In the genomic region with DNA sequence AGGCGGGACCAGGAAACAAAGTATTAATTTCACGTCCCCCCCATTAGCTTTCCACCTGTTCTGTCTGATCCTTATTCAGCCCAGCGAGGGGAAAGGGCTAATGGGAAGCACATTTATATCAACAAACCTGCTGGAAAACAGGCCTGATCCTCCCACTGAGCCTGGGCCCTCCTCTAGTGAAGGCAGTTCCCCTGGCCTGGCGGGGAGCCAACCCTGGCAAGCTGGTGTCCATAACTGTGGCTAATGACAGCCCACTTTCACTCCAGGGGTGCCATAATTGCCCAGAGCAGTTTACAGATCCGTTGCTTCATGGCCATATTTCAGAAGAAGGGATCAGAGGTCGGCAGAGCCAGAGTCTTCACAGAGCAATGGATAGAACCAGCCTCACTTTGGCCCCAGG, we compare ENCODE assay signal across 9 mouse cellular contexts.
DNase-seq lines count a peak whose midpoint lies in the region; ATAC-seq lines count a peak whose summit lies in the region.
"Had no signal": no experiment of that assay in that cellular context is flagged by ENCODE, and none has a peak within 500 bp of the region (broad histone marks: within the 10 kb centered on the region; RNA-seq: fewer than 3 reads in every experiment).

No protein-coding gene starts in this region.

- WGBS in hindbrain, embryonic 11.5 days = 51% methylated on average over 6 of the region's 6 CpGs
- 54% methylated on average over 6 of the region's 6 CpGs for WGBS in hindbrain, embryonic 12.5 days
- 24% methylated on average over 6 of the region's 6 CpGs for WGBS in embryonic facial prominence, embryonic 13.5 days

- no peaks in the 10 kb centered on the region for H3K27me3 ChIP-seq in hindbrain, embryonic 11.5 days (ENCODE audit: control insufficient read depth, insufficient read depth, low read length)
- H3K27me3 ChIP-seq in hindbrain, embryonic 12.5 days = no peaks in the 10 kb centered on the region
- H3K27me3 ChIP-seq in embryonic facial prominence, embryonic 13.5 days = no peaks in the 10 kb centered on the region; the same call in none of the 2 replicates

- H3K4me3 ChIP-seq in hindbrain, embryonic 11.5 days (ENCODE audit: low read depth, low read length) = no peak overlapping the region
- no peak overlapping the region for H3K4me3 ChIP-seq in hindbrain, embryonic 12.5 days
- no peak overlapping the region for H3K4me3 ChIP-seq in embryonic facial prominence, embryonic 13.5 days

- H3K4me1 ChIP-seq in hindbrain, embryonic 11.5 days (replicated peaks; ENCODE audit: control insufficient read depth, insufficient read depth, low read length) = no peaks in the 10 kb centered on the region
- no peaks in the 10 kb centered on the region for H3K4me1 ChIP-seq in hindbrain, embryonic 12.5 days
- H3K4me1 ChIP-seq in embryonic facial prominence, embryonic 13.5 days = peaks cover 9% of the 10 kb centered on the region; the same call in 1 of the 2 replicates

- no peaks in the 10 kb centered on the region for H3K36me3 ChIP-seq in hindbrain, embryonic 11.5 days (ENCODE audit: control insufficient read depth, insufficient read depth, low read length)
- H3K36me3 ChIP-seq in hindbrain, embryonic 12.5 days = no peaks in the 10 kb centered on the region
- H3K36me3 ChIP-seq in embryonic facial prominence, embryonic 13.5 days = no peaks in the 10 kb centered on the region

- H3K4me2 ChIP-seq in hindbrain, embryonic 11.5 days (replicated peaks; ENCODE audit: low read depth, low read length) = no peak overlapping the region
- H3K4me2 ChIP-seq in hindbrain, embryonic 12.5 days (replicated peaks) = no peak overlapping the region
- no peak overlapping the region for H3K4me2 ChIP-seq in embryonic facial prominence, embryonic 13.5 days

- ATAC-seq in hindbrain, embryonic 11.5 days (ENCODE audit: low FRiP score) = no peak
- no peak for ATAC-seq in hindbrain, embryonic 12.5 days (ENCODE audit: low FRiP score)
- ATAC-seq in embryonic facial prominence, embryonic 13.5 days (ENCODE audit: insufficient number of reproducible peaks, insufficient read depth, low FRiP score, low TSS enrichment, low read depth) = peak; percentile 52; the same call in 1 of the 2 replicates

- H3K9me3 ChIP-seq in hindbrain, embryonic 11.5 days (ENCODE audit: control insufficient read depth, low read length) = no peaks in the 10 kb centered on the region
- H3K9me3 ChIP-seq in hindbrain, embryonic 12.5 days (replicated peaks) = no peaks in the 10 kb centered on the region
- H3K9me3 ChIP-seq in embryonic facial prominence, embryonic 13.5 days = no peaks in the 10 kb centered on the region

- H3K9ac ChIP-seq in hindbrain, embryonic 11.5 days (ENCODE audit: low read depth, low read length) = no peak overlapping the region
- H3K9ac ChIP-seq in hindbrain, embryonic 12.5 days = no peak overlapping the region
- H3K9ac ChIP-seq in embryonic facial prominence, embryonic 13.5 days = no peak overlapping the region

- no peak overlapping the region for H3K27ac ChIP-seq in hindbrain, embryonic 11.5 days (ENCODE audit: low read depth, low read length)
- no peak overlapping the region for H3K27ac ChIP-seq in hindbrain, embryonic 12.5 days
- no peak overlapping the region for H3K27ac ChIP-seq in embryonic facial prominence, embryonic 13.5 days

- intact Hi-C loops in heart, postnatal 36 days (cut with DNase I) = no loop called here

- peak; percentile 17 for DNase-seq in hindbrain, embryonic 11.5 days (ENCODE audit: low spot score)
- peak; percentile 8 for DNase-seq in ovary, postnatal 36 days (ENCODE audit: low spot score)
- no peak for DNase-seq in ovary, adult 18-20 months (ENCODE audit: low spot score)
- DNase-seq in retina, postnatal 1 day = peak; percentile 55
- no peak for DNase-seq in layer of hippocampus, postnatal 10 days (ENCODE audit: low spot score in 2 of 2)
- no peak for DNase-seq in heart, postnatal 36 days
- DNase-seq: adrenal gland, postnatal 25 days had no signal

Comparison
In these comparisons a context has a peak if more than half of its experiments do, and no peak if none do; other contexts are left out.
1. DNase-seq: peak in hindbrain, embryonic 11.5 days (single experiment), ovary, postnatal 36 days (single experiment) and retina, postnatal 1 day (single experiment); none in ovary, adult 18-20 months (single experiment), layer of hippocampus, postnatal 10 days (0 of 2) and heart, postnatal 36 days (0 of 2).